Mouse (Mus musculus) left cerebral cortex, adult 6 months (tissue): Measurements from ENCODE around the gene Krtap15. TPM values are rescaled to one million over a fixed set of nuclear protein-coding genes. Genes with fewer than 3 reads are reported as not detected.

Experiments
- long read RNA-seq, 2 experiments: library from polyadenylated mRNA; unstranded; transcript quantifications; one replicate each; pipeline ENCODE4 v2.0.0; 2019 to 2020
- polyA plus RNA-seq: library from polyadenylated mRNA; unstranded; fragments of <200 nt; fragmentation: Nextera tagmentation; gene quantifications from 2 replicates; pipeline ENCODE4 v1.2.3, GENCODE M21; 2021

Gene Krtap15
- not detected in 2 replicates for polyA plus RNA-seq
- long read RNA-seq, experiment 1: 0 reads
- long read RNA-seq, experiment 2: 0 reads

GRCm38 (mm10) chr16:88820066-88820465 is at the start of gene Krtap15:
Gene Krtap15 (plus strand): TSS chr16:88820215.

GRCm38 (mm10) chr16:88774106-88774505 is 45.9 kb upstream of the Krtap15 start, which contains the start of gene 2310057N15Rik:
Gene 2310057N15Rik (minus strand): TSS chr16:88774206.

GRCm38 (mm10) chr16:88777596-88777995 is 42.4 kb upstream of the Krtap15 start, which contains the start of gene Gm5965:
Gene Gm5965 (plus strand): TSS chr16:88777896.

GRCm38 (mm10) chr16:88811827-88812226 is 8.2 kb upstream of the Krtap15 start, which contains the start of gene Gm20741:
Gene Gm20741 (minus strand): TSS chr16:88812220.

DNA sequence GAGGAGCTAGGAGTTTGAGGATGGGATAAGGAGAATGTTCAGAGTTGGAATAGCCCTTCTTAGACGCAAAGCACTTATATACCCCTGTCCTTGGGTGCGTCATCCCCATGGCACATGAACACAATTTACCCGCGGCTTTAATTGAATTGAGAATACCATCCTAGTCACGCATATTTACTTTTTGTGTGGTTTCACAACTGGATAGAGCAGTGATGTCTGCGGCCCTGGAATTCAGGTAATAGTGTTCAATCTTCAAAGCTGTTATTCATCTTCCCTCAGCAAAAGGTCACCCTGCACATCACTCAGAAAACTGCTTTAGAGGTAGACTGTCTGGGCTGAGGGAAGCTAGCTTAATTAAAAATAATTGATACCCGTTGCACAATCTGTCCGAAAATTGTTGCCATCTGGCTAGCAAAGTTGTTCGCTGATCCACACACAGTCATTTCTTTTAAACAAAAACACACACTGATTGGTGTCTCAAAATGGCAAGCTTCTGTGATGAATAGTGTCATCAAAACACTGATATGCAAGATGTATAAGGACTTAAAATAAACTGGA is 6.2 kb downstream of the Krtap15 start, which contains the start of gene Krtap14:
TSS of gene Krtap14 (minus strand) at position 51 of the 558 bp plus-strand sequence.

GRCm38 (mm10) chr16:88869311-88869710 is 49.3 kb downstream of the Krtap15 start, which contains the start of gene Krtap19-1:
Gene Krtap19-1 (minus strand): TSS chr16:88869411.

DNA sequence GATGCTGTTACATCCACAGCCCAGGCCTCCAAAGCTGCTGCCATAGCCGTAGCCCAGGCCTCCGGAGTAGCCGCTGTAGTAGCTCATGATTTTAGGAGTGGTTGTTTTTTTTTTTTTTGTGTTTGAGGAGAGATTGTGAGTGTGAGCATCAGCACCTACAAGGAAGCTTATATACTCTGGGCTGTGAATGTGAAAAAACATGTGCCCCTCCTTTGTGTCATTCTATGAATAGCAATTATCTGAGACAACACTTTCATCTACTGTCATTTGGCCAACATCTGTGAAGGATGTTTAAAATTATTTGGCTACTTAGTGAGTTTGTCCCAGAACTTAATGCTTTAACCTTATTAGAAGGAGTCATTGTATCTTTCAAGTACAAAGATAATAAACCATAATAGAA is 54.2 kb downstream of the Krtap15 start, which contains the start of gene Krtap19-2:
TSS of gene Krtap19-2 (minus strand) at position 101 of the 400 bp plus-strand sequence.

GRCm38 (mm10) chr16:88877938-88878337 is 57.9 kb downstream of the Krtap15 start, which contains the start of gene Krtap19-3:
Gene Krtap19-3 (minus strand): TSS chr16:88878038.

Other genes with a start within 250 kb of the Krtap15 start
- not detected in 2 replicates for gene Krtap24-1, start 207.9 kb upstream of the Krtap15 start, polyA plus RNA-seq
- gene 2310079G19Rik, start 192.5 kb upstream of the Krtap15 start, polyA plus RNA-seq: not detected in 2 replicates
- gene Krtap26-1, start 172.4 kb upstream of the Krtap15 start, polyA plus RNA-seq: not detected in 2 replicates
- not detected in 2 replicates for gene Krtap27-1, start 148.5 kb upstream of the Krtap15 start, polyA plus RNA-seq
- gene 2310061N02Rik, start 112.3 kb upstream of the Krtap15 start, polyA plus RNA-seq: not detected in 2 replicates
- gene Krtap13-1, start 91.4 kb upstream of the Krtap15 start, polyA plus RNA-seq: not detected in 2 replicates
- gene Krtap13, start 68.6 kb upstream of the Krtap15 start, polyA plus RNA-seq: not detected in 2 replicates
- gene 2310034C09Rik, start 61.4 kb upstream of the Krtap15 start, polyA plus RNA-seq: not detected in 2 replicates
- gene 2310057N15Rik, start 46.0 kb upstream of the Krtap15 start, polyA plus RNA-seq: not detected in 2 replicates
- gene Gm5965, start 42.3 kb upstream of the Krtap15 start, polyA plus RNA-seq: not detected in 2 replicates
- gene Gm20741, start 8.0 kb upstream of the Krtap15 start, polyA plus RNA-seq: not detected in 2 replicates
- gene Krtap14, start 5.9 kb downstream of the Krtap15 start, polyA plus RNA-seq: not detected in 2 replicates
- not detected in 2 replicates for gene Krtap19-1, start 49.2 kb downstream of the Krtap15 start, polyA plus RNA-seq
- not detected in 2 replicates for gene Krtap19-2, start 54.1 kb downstream of the Krtap15 start, polyA plus RNA-seq
- gene Krtap19-3, start 57.8 kb downstream of the Krtap15 start, polyA plus RNA-seq: not detected in 2 replicates
- not detected in 2 replicates for gene Krtap19-4, start 64.9 kb downstream of the Krtap15 start, polyA plus RNA-seq
- gene Krtap19-5, start 76.2 kb downstream of the Krtap15 start, polyA plus RNA-seq: not detected in 2 replicates
- not detected in 2 replicates for gene Krtap19-9b, start 112.0 kb downstream of the Krtap15 start, polyA plus RNA-seq
- gene Krtap16-3, start 142.7 kb downstream of the Krtap15 start, polyA plus RNA-seq: not detected in 2 replicates
- gene Krtap22-2, start 190.5 kb downstream of the Krtap15 start, polyA plus RNA-seq: not detected in 2 replicates
- not detected in 2 replicates for gene Gm10229, start 195.1 kb downstream of the Krtap15 start, polyA plus RNA-seq
- gene Krtap6-1, start 211.5 kb downstream of the Krtap15 start, polyA plus RNA-seq: not detected in 2 replicates
- not detected in 2 replicates for gene Gm10228, start 221.3 kb downstream of the Krtap15 start, polyA plus RNA-seq
- gene Krtap6-5, start 227.7 kb downstream of the Krtap15 start, polyA plus RNA-seq: not detected in 2 replicates
- not detected in 2 replicates for gene 1110025L11Rik, start 243.8 kb downstream of the Krtap15 start, polyA plus RNA-seq